Mouse (Mus musculus): ENCODE data around the gene Plcxd2.

Plcxd2 gene

DNA sequence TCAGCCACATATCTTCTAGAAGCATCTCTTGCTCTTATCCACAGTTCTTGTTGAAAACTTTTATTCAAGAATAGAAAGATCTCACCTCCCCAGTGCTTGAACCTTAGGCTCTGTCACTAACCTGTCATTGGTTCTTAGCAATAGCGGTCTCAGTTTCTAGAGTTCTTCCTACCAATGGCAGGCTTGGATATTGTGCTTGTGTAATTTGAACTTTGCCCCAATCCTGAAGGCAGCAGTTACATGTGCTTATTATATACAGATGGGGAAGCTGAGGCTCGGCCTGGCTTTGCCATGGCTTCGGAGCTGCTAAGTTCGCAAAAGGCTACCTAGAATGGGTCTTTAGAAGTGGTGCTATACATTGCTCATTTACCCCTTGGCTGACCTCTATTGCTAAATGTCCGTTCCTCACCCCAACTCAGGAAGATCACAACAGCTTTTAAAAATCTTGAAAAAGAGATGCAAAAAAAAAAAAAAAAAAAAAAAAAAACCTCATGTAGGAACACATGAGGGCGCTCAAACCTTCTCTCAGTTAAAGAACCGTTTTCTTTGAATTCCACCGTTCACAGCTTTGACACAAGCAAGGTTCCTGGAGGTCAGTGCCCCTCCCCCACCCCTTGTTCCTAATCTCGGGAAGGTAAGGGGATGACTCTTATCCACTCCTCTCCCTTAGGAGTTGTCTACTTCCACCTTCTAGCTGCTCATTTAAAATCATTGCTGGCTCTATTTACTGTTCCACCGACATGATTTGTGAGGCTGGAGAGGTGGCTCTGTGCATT, 18.9 kb downstream of the Plcxd2 start:
- DNase-seq (ENCODE audit: low read depth, low spot score) = peak; percentile 69

DNA sequence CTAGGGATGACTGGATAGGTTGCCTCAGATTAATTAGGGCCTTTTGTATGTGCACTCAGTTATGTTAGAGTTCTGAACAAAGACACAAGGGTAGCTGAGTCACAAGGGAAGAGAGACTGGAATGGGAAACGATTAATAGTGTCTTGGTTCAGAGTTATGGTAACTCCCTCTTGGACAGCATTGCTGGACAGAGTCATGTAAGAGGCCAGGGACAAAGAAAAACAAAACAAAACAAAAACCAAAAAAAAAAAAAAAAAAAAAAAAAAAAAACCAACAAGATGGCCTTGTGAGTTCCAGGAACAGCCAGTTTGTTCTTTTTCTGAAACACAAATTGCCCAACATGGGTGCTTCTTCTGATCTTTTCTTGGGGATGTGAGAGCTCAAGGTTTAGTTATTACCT, 23.8 kb downstream of the Plcxd2 start:
- DNase-seq (ENCODE audit: low read depth, low spot score) = no peak

DNA sequence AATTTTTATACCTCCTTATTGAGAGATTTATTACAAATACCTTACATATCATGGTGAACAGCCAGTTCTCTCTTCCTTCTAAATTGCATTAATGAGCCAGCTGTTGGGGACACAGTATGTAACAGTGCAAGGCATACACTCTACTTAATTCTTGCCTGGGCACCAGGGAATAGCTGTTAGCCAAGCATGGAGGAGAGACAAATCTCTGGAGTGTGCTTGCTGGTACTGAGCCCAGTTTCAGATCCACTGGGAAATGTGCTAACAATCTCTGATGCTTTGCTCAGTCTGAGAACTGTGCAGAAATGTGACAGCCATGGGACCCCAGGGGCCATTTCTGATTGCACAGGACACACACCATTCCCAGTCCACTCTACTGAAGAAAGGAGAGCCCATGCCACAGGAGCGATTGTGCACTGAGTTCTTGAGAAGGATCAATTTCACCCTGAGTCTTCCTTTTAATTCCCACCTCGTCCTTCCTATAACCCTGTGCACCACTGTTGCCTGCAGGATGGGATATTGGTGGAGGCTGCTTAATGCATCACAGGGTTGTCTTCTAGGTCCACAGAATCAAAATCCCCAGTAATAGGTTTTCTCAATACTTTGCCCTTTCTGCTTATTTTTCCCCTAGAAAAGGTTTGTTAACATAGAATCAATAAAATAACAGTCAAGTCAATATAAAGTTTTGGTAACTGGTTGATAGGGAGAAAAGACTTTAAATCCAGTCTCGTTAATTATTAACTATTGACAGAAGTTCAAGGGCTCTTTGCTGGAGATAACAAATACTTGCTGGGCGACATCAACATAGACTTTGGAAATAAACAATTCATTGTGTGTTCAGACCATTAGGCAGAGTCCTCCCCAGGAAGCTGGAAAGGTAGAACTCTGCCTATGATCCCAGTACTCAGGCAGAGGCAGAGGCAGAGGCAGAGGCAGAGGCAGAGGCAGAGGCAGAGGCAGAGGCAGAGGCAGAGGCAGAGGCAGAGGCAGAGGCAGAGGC, 25.1 kb downstream of the Plcxd2 start:
- no peak for DNase-seq (ENCODE audit: low read depth, low spot score)

DNA sequence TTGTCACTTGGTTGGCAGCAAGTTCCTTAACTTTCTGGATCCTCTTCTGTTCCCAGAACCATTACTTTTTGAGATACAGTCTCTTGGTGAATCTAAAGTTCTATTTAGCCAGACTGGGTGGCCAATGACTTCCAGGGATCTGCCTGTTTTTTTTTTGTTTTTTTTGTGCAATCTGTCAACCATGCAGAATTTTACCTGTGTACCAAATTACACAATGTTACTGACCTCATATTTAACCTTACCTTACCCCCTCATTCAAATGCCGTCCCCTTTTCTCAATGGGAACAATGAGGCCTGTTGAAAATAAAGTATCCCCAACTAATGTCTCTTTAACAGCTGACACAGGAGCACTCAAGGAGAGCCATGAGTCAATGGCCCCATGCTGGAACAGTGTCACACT, 33.8 kb downstream of the Plcxd2 start:
- no peak for DNase-seq (ENCODE audit: low read depth, low spot score)

DNA sequence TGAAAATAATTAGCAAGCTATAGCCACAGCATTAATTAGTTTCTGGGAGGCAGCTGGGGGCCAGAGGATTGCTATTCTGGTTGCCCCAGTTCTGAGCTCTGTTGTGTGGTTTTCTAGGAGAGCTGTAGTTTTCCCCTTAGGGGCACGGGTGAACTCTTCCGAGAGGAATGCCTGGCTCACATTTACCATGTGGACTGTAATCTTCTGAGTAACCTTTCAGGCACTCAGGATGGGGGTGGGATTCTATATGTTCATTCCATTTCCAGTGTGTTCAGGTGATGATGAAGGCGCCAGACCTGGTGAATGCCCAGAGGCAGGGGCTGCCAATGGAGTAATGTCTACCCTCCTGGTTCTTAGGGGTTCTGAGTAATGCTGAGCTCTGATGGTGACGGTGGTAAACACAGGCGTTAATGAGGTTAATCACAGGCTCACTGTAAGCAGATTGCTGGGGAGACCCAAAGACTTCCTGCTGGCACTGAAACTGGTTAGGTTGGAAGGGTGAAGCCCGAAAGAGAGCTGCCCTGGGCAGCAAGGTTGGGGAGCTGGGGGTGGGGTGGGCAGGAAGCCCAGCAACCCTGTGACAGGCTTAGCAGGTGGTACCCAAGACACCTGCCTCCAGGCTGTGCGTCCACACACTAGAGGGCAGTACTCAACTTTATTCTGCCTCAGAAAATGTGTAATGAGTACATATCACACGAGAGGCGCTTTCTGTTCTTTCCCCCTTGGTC, 35.9 kb downstream of the Plcxd2 start:
- peak; percentile 10 for DNase-seq (ENCODE audit: low read depth, low spot score)

DNA sequence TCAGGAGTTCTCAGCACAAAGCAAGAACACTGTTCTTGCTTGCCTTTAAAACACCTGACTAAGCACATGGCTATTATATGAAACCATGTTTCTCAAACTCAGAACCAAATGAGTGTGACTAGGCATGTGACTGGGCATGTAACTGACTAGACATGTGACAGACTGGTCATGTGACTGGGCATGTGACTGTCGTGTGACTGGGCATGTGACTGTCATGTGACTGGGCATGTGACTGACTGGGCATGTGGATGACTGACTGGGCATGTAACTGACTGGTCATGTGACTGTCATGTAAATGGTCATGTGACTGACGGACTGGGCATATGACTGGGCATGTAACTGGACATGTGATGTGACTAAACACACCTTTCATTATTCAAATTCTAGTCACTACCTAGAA, 39.8 kb downstream of the Plcxd2 start:
- peak; percentile 8 for DNase-seq (ENCODE audit: low read depth, low spot score)

DNA sequence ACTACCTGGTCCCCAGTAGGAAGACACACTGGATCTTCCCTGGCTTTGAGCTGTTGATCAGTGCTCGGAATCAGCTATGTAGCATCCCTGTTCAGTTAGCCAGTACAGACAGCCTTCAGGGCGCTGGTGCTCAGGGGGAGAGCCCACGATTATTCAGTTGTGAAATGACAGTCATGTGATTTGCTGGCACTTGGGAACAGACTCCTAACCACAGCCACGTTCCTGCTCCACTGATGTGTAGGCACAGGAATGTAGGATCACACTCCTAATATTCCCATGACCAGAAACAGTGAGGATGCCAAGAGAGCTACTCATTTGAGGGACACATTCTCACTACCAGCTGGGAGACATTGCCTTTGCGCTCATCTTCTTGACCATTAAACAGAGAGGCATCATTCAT, 41.3 kb downstream of the Plcxd2 start:
- DNase-seq (ENCODE audit: low read depth, low spot score) = no peak

DNA sequence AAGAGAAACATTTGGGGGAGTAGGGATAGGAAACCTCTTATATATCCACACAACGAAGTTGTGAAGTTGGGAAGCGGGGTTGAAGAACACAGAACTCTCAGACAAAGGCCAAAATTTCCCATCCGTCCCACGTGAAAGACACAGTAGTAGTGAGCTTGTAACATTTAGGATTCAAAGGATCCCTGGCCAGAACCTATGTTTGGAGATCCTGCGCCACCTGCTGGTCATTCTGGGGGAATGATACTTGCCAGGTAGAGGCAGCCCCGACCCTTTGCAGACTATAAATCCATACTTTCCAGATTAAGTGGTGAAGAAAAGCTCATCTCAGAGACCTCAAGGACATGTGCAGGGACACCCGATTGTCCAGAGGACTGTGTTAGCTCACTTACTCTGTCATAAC, 42.5 kb downstream of the Plcxd2 start:
- DNase-seq (ENCODE audit: low read depth, low spot score) = peak; percentile 76

DNA sequence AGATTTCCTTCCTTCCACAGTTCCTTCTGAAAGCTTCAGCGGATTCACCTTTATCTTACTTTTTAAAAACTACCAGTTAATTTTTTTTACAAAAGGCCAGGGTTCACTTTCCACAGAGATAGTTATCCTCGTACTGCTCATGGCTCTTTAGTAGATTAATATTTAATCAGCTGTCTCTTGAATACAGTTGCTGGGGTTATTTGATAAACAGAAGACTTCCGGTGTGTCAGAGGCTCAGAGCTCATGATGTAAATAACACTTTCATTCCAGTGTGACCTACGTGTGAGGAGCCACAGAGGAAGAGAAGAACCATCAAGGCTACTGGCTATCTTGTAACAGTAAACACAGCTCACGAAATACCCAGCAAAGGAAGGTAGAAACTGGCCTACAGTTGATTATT, 43.4 kb downstream of the Plcxd2 start:
- no peak for DNase-seq (ENCODE audit: low read depth, low spot score)

DNA sequence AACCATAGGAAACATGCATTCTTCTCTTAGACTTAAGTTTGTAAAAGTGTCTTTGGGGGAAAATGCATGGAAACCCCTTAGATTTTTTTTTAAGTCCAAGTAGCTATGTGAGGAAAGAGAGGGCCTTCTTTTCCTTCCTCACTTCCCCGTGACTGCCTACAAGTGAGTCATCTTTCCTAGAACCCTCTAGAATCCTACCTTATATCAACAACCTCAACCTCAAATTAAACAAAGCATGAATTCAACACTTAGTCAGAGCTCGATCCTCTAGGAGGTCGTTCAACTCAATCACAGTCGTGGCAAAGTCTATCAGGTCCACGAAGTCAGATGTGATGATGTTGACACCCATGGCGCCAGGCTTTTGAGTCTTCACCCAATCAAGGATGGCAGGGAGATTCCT, 45.2 kb downstream of the Plcxd2 start:
- no peak for DNase-seq (ENCODE audit: low read depth, low spot score)

DNA sequence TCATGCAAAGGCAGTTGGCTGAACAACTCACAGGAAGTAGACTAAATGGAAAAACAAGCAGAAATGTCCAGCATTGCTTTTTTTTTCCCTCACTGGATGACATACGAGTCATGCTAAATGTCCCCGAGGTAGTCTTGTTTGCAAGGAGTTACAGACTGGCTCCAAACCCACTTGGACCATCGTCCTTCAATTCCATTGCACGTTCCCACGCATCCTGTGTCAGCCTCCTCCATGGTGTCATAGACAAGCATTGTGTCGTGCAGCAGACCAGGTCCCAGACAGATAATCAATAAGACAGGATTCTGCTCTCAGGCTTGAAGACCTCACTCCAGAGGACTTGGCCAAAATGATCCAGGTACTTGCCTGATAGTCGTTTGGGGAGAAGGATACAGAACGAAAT, 46.2 kb downstream of the Plcxd2 start:
- DNase-seq (ENCODE audit: low read depth, low spot score) = no peak

DNA sequence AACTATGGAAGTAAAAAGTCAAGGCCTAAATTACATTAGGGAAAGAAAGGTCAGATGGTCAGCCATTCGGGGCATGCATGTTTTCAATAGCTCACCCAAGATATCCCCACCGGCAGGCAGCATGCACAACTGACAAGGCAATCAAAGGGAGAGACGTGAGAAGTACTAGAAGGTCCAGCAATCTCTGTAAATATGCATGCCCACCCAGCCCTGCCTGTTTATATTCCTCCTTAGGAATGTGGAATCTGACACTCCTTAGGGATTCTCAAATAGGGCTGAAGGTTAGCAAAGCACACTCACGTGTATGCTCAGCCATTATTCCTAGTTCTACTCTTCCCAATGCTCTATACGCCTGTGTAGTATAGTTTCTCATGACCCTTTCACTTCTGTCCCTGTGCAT, 46.9 kb downstream of the Plcxd2 start:
- peak; percentile 6 for DNase-seq (ENCODE audit: low read depth, low spot score)

DNA sequence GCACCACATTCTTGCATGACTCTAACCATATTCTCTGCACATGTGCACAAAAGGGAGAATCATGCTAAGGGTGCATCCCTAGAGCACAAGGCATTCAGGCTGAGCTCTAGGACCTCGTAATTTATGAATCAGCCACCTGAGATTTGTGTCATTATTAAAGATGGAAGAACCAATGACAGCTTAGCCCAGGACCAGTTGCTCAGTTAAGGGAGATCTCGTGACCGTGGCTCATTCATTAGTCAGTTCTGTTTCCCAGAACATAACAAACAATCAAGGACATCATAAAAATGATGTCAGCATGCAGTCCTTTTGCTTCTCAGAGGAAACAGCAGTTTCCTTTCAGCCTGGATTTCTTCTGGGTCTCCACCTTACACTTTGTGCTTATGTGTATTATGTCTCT, 49.0 kb downstream of the Plcxd2 start:
- no peak for DNase-seq (ENCODE audit: low read depth, low spot score)

DNA sequence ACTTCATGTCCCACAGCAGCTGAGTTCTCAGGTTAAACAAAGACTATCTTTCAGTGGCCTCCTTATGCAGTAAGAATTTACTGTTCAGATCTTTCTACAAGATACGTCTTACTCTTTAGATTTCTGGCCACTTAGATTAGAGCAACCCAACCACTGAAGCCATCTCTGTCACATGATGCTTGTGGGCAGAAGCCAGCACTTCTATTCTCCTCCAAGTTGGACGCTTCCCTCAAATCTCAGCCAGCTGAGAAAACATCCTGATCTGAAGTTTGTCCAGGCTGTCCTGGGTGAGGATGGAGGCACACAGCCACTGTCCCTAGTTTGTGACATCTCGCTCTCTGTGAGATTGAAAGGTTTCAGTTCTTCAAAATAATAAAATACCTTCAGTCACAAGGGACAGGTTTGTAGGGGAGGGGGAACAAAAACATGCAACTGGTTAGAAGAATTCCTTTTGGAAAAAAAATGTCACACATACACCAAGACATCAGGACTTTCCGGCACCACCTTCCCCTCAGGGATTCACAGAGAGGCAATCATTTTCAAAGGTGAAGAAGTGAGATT, 53.5 kb downstream of the Plcxd2 start:
- DNase-seq (ENCODE audit: low read depth, low spot score) = no peak

DNA sequence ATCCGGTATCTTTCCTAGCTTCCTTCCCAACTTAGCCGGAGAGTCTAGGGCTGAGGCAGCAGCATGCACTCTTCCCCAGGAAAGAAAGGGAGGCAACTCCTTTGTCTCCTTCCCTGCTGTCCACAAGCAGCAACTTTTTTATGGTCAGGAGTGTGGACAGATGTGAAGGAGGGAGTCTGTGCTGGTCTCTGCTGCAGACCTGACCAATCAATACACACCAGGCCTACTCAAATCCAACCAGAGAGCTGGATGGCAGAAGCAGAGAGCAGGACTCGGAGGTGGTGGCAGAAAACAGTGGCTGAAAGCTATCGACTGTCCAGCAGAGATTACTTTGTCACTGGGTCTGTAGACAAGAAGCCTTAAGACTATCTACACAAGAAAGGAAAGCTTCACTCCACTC, 56.6 kb downstream of the Plcxd2 start, which contains the start of gene Phldb2:
Gene Phldb2 (minus strand): TSS at position 205 of the 400 bp plus-strand sequence.
- DNase-seq (ENCODE audit: low read depth, low spot score) = no peak

DNA sequence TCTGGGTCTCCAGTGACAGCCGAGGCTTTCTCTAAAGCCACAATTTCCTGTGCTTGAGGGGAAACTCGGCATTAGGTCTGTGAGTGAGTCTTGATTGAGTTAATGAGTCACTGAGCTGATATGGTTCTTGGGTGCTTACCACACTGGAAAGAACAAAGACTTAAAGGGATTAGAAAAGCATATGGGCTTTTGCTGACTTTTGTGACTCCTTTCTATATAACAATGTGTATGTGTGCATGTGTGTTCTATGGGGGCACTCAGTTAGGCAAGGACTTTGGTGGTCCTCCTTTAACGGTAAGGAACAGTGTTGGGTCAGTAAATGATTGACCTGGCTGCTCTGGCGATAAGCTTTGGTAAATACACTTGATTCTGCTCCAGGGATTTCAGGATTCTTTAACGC, 57.5 kb downstream of the Plcxd2 start:
- DNase-seq (ENCODE audit: low read depth, low spot score) = no peak

DNA sequence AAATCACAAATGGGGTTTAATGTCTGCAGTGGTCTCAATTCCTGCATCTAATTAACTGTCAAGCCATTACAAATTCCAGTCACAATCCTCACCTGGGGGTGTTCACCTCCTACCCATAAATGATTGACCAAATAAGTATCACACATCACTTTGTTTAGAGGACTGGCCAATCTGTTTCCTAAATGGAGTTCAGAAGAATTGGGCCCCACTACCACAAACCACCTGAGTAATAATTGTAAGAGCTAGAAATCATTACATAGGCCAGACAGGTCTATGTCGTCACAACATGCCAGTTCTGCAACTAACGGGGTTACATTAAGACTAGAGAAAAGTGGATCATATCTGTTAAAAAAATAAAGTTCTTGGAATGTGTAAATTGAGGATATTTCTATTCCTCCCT, 58.0 kb downstream of the Plcxd2 start:
- no peak for DNase-seq (ENCODE audit: low read depth, low spot score)

DNA sequence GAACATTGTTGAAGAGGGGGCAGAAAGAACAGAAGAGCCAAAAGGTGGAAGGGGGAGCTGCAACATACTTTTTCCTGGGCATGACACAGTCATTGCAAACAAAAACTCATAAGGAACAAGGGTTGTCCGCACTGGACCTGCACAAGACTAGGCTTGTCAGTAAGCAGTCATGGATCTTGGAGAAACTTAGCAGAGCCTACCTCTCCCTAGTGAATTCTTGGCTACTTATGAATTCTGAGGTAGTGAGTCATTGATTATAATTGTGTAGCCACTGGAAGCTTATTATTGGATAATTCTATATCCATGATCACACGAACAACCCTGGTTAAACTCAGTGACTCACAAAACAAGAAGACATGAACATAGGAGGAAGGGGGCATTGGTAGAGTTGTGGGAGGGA, 63.7 kb downstream of the Plcxd2 start:
- no peak for DNase-seq (ENCODE audit: low read depth, low spot score)

DNA sequence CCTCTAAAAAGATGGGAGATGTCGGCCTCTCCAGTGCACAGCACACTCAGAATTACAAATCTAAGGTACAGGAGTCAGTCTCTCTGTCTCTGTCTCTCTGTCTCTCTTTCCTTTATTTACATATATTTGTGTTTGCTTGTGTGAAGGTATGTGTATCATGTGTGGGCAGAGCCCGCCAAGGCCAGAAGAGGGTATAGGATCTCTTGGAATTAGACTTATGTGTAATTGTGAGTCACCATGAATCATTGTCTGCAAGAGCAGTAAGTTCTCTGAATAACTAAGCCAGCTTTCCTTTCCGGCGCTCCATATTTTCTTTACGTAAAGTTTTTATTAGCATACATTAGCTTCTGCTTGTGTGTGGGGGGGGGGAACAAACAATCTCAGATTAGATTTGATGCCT, 64.4 kb downstream of the Plcxd2 start:
- DNase-seq (ENCODE audit: low read depth, low spot score) = no peak

DNA sequence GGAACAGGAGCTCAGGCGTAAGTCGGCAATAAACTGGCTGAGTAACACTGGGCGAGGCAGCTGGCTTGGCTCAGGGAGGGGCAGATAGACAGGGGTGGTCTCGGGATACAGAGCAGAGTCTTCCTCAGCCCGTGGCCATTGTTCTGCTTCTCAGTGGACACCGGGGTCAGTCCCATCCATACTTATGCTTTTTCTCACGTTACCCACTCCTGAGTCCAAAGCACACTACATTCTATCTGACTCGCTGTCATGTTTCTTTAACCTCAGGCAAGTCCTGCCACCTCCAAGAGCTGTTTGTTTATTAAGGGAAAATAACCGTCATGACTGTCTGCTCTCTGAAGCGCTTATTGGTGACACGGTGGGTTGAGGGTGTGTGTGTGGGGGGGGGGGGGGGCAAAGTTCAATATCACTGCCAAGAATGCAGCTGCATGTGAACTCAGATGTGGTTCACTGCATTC, 64.8 kb downstream of the Plcxd2 start:
- no peak for DNase-seq (ENCODE audit: low read depth, low spot score)

DNA sequence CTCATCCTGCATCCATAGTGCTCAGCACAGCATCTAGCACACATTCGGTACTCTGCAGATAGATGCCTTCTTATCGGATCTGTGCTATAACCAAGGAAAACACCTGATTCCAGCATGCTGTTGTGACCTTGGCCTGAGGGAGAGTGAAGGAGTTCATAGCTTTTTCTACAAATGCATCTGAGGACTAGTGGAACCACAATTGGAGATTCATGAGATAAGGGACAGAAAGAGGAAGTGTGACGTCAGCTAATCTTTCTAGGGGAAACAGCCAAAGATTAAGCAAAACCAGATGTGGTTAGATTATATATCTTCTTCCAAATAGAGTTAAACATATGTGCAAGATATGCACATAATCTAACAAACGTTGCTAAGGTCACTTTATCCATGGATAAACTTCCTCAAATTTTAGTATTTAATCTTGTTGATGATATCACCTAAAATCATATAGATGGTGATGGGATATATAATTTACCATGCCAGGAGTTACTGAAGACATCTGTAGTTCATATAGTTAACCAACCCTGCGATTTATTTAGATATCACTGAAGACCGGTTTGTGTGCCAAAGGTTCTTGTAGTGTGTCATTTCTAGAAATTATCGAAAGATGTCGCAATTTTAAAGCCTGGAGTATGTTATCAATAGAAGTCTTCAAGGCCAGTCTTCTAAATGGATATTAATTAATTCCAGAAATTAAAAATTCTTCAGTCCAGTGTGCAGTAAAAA, 67.7 kb downstream of the Plcxd2 start:
- no peak for DNase-seq (ENCODE audit: low read depth, low spot score)

Measured in R1 (cell line).